Mouse (Mus musculus) kidney, adult 18-20 months (tissue): ENCODE results near the gene Ap1m2.
"Not testable (repeated sequence)": the region's sequence is repeated elsewhere in the genome, so short reads cannot be mapped to it uniquely, and the experiment has no call there.

Source experiments
- DNase-seq: peaks from one replicate; pipeline ENCODE4 v3.0.0; 2021

The Ap1m2 gene

GRCm38 (mm10) chr9:21327569-21327968, 15.4 kb upstream of the Ap1m2 start:
- no peak for DNase-seq

- DNase-seq = peak; percentile 27
Observed at GRCm38 (mm10) chr9:21324269-21324668, 12.1 kb upstream of the Ap1m2 start.

- DNase-seq = not testable (repeated sequence)
Observed at GRCm38 (mm10) chr9:21322917-21323297, 10.8 kb upstream of the Ap1m2 start.

- DNase-seq = no peak
Observed at GRCm38 (mm10) chr9:21322211-21322916, 10.2 kb upstream of the Ap1m2 start.

- peak; percentile 36 for DNase-seq
Observed at GRCm38 (mm10) chr9:21321513-21321835, 9.3 kb upstream of the Ap1m2 start.

GRCm38 (mm10) chr9:21320619-21321512, 8.7 kb upstream of the Ap1m2 start, which contains the start of gene Slc44a2:
TSS of gene Slc44a2 (plus strand) at chr9:21320698.
- DNase-seq = peak; percentile 90

GRCm38 (mm10) chr9:21320280-21320618, 8.1 kb upstream of the Ap1m2 start:
- no peak for DNase-seq

- no peak for DNase-seq
Observed at GRCm38 (mm10) chr9:21319503-21319902, 7.4 kb upstream of the Ap1m2 start.

GRCm38 (mm10) chr9:21318792-21319191, 6.7 kb upstream of the Ap1m2 start:
- DNase-seq = no peak

GRCm38 (mm10) chr9:21316696-21317095, 4.6 kb upstream of the Ap1m2 start:
- DNase-seq = no peak

- no peak for DNase-seq
Observed at GRCm38 (mm10) chr9:21315421-21315820, 3.3 kb upstream of the Ap1m2 start.

GRCm38 (mm10) chr9:21314367-21315140, 2.4 kb upstream of the Ap1m2 start:
- DNase-seq = no peak

GRCm38 (mm10) chr9:21313394-21313793, 1.3 kb upstream of the Ap1m2 start:
- peak; percentile 87 for DNase-seq

GRCm38 (mm10) chr9:21311695-21312094, 442 bp downstream of the Ap1m2 start:
- no peak for DNase-seq

- DNase-seq = no peak
Observed at GRCm38 (mm10) chr9:21309150-21309741, 2.9 kb downstream of the Ap1m2 start.

GRCm38 (mm10) chr9:21305065-21305464, 7.1 kb downstream of the Ap1m2 start:
- no peak for DNase-seq

- no peak for DNase-seq
Observed at GRCm38 (mm10) chr9:21299014-21299413, 13.1 kb downstream of the Ap1m2 start.

GRCm38 (mm10) chr9:21292271-21292670, 19.9 kb downstream of the Ap1m2 start:
- DNase-seq = no peak

GRCm38 (mm10) chr9:21291868-21292267, 20.3 kb downstream of the Ap1m2 start:
- not testable (repeated sequence) for DNase-seq

- DNase-seq = peak; percentile 100
Observed at GRCm38 (mm10) chr9:21291022-21291787, 20.9 kb downstream of the Ap1m2 start, which contains the start of gene Cdkn2d. TSS of gene Cdkn2d (minus strand) at chr9:21291407.

- no peak for DNase-seq
Observed at GRCm38 (mm10) chr9:21290589-21290988, 21.5 kb downstream of the Ap1m2 start.

GRCm38 (mm10) chr9:21289337-21289671, 22.8 kb downstream of the Ap1m2 start:
- no peak for DNase-seq
